Mouse (Mus musculus) thymus, adult 2 months (tissue): Measurements from ENCODE around the gene Btk. TPM values are rescaled to one million over a fixed set of nuclear protein-coding genes. Genes with fewer than 3 reads are reported as not detected.
A peak's percentile ranks its signal among the peaks of the same experiment; 100 is the strongest.

Experiments used
- DNase-seq: peaks from one replicate; pipeline ENCODE4 v3.0.0; 2021
- H3K27ac ChIP-seq: fragments of 200-500 bp; 2 replicates; pipeline ENCODE4 v1.5.1; 2012; ENCODE audit warnings: low read length, control low read depth; ENCODE audit not compliant: control insufficient read depth, insufficient read depth
- H3K27me3 ChIP-seq: fragments of 200-500 bp; 2 replicates; pipeline ENCODE4 v1.6.1; 2012; ENCODE audit warnings: mild to moderate bottlenecking, low read length, moderate library complexity, mixed read lengths; ENCODE audit not compliant: control insufficient read depth, insufficient read depth
- H3K36me3 ChIP-seq: fragments of 200-500 bp; 2 replicates; pipeline ENCODE4 v1.6.1; 2012; ENCODE audit warnings: mild to moderate bottlenecking, low read length, moderate library complexity; ENCODE audit not compliant: control insufficient read depth, insufficient read depth
- H3K4me1 ChIP-seq: fragments of 200-500 bp; replicated peaks from 2 replicates; pipeline ENCODE4 v1.6.1; 2012; ENCODE audit warnings: low read length; ENCODE audit not compliant: control insufficient read depth, insufficient read depth
- H3K4me3 ChIP-seq: fragments of 200-500 bp; 2 replicates; pipeline ENCODE4 v1.5.1; 2012; ENCODE audit warnings: mild to moderate bottlenecking, low read length, control low read depth, moderate library complexity; ENCODE audit not compliant: control insufficient read depth, insufficient read depth
- CTCF ChIP-seq: fragments of 200-500 bp; IDR thresholded peaks from 2 replicates; pipeline ENCODE4 v1.5.1; 2012; ENCODE audit warnings: mild to moderate bottlenecking, control low read depth, low read length, moderate library complexity, borderline replicate concordance; ENCODE audit not compliant: control insufficient read depth, poor library complexity, insufficient read depth; ENCODE audit errors: extremely low read depth
- POLR2A ChIP-seq: fragments of 200-500 bp; IDR thresholded peaks from 2 replicates; pipeline ENCODE4 v1.6.1; 2012; ENCODE audit warnings: mild to moderate bottlenecking, low read length, control low read depth, moderate library complexity; ENCODE audit not compliant: control insufficient read depth, poor library complexity, insufficient read depth; ENCODE audit errors: extremely low read depth
- WGBS: fragments of 180-500 bp; shearing (Covaris S2); methylation state at CpG from one replicate; pipeline ENCODE4 v1.1.7; 2018; 5-methylcytosine and 5-hydroxymethylcytosine counted together
- polyA plus RNA-seq: library from polyadenylated mRNA; depleted of rRNA; stranded (reverse); fragments of >200 nt; gene quantifications from 2 replicates; pipeline ENCODE4 v1.2.3, GENCODE M21; 2012

Gene Btk
- polyA plus RNA-seq, 1 experiment: 1.5 TPM

DNA sequence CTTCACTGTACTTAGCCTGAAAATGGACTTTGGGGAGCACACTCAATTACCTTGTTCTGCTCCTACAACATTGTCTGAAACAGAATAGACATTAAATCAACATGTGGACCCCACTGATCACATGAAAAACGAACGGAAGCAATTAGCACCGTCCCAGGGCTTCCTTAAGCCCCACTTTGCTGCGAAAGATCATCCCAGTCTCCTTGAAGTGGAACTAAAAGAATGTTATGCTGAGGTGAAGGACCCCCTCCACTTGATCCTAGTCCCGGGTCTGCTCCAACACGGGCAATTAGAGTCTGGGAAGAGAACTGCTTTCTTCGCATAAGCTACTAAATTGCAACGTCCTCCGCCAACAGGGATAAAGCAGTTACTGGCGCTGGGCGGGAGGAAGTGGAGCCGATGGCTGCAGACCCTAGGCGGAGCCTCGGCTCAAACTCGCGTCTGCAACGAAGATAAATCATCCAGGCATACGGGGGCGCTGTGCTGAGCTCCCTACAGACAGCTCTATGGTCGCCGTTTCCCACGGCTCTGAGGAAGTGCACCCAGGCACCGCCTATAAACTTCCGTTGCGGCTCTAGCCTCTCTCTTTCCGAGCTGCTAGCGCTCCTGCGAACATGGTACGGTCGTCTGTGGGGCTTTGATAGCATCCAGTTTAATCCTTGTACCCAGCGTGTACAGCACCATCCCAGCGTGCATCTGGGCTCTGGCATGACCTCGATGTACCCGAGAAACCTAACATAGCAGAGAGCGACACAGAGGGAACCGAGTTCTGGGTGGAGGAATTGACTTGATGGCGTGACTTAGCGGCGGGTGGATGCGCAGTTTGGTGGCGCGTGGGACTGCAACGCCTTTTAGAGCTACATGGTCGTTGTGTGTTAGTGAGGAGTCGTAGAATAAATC is 2.0 kb upstream of the Btk start, which contains the start of gene Rpl36a:
TSS of gene Rpl36a (plus strand) at position 552 of the 900 bp plus-strand sequence.
- H3K4me1 ChIP-seq: peaks cover 4% of the 10 kb centered on the region; the same call in 1 of the 2 replicates
- H3K27me3 ChIP-seq: no peaks in the 10 kb centered on the region
- peak within 1 kb of the TSS; percentile 77 for H3K4me3 ChIP-seq
- H3K27ac ChIP-seq: peak within 1 kb of the TSS; percentile 74
- H3K36me3 ChIP-seq: no peaks in the 10 kb centered on the region
- DNase-seq: peak; percentile 90
- TF ChIP-seq CTCF (no peak), POLR2A (peak; percentile 68; the same call in 1 of the 2 replicates)
- 4% methylated on average over 45 of the region's 45 CpGs for WGBS

GRCm38 (mm10) chrX:134582270-134582669 is 1.1 kb downstream of the Btk start:
- 0 out of 2 replicates have a peak overlapping the region, but pooled peaks have one; percentile 17 for H3K4me3 ChIP-seq
- H3K27me3 ChIP-seq: no peaks in the 10 kb centered on the region
- peaks cover 4% of the 10 kb centered on the region; the same call in 1 of the 2 replicates for H3K4me1 ChIP-seq
- no peak for DNase-seq
- no peak overlapping the region for H3K27ac ChIP-seq
- TF ChIP-seq CTCF (no peak), POLR2A (no peak)
- no peaks in the 10 kb centered on the region for H3K36me3 ChIP-seq
- 17% methylated on average over 11 of the region's 11 CpGs for WGBS

GRCm38 (mm10) chrX:134580528-134581305 is 2.7 kb downstream of the Btk start:
- WGBS: 85% methylated on average over 14 of the region's 14 CpGs
- DNase-seq: no peak
- no peaks in the 10 kb centered on the region for H3K36me3 ChIP-seq
- TF ChIP-seq POLR2A (no peak), CTCF (no peak)
- no peaks in the 10 kb centered on the region; the same call in 1 of the 2 replicates for H3K4me1 ChIP-seq
- H3K27me3 ChIP-seq: no peaks in the 10 kb centered on the region
- no peak overlapping the region for H3K27ac ChIP-seq
- H3K4me3 ChIP-seq: no peak overlapping the region

GRCm38 (mm10) chrX:134577896-134578295 is 5.5 kb downstream of the Btk start:
- Histone ChIP-seq H3K4me1 (no peaks in the 10 kb centered on the region; the same call in 1 of the 2 replicates), H3K27ac (no peak overlapping the region), H3K4me3 (no peak overlapping the region), H3K27me3 (no peaks in the 10 kb centered on the region), H3K36me3 (no peaks in the 10 kb centered on the region)
- TF ChIP-seq POLR2A (no peak), CTCF (no peak)
- DNase-seq: no peak
- 78% methylated on average over 4 of the region's 4 CpGs for WGBS

DNA sequence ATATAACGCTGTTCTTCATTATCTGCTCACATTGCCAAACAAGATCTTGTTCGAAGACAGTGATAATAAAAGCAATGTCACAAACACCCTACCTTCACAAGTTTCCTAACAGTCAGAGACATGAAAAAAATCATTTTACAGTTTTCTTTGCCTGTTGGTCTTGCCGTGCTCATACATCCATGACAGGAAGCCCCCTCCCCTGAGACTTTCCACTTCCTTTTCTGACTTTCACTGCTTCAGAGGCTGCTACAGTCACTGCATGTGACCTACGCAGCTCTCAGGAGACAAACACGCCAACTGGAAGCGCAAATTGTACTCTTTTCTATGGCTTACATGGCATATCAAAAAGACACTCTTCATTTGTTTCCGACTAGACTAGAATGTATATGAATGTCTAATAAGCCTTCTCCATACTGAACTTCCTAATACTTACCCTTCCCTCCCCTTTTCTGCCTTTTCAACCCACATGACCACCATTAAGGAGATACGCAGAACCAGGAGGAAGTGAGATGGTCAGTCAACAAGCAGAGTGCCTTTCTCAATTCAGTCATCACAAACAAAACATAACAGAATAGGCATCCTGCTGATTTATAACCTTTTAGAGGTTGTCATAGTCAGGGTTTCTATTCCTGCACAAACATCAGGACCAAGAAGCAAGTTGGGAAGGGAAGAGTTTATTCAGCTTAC is 16.7 kb downstream of the Btk start:
- no peaks in the 10 kb centered on the region for H3K4me1 ChIP-seq
- H3K36me3 ChIP-seq: no peaks in the 10 kb centered on the region
- peak; percentile 13 for DNase-seq
- H3K27ac ChIP-seq: no peak overlapping the region
- no peaks in the 10 kb centered on the region for H3K27me3 ChIP-seq
- no peak overlapping the region for H3K4me3 ChIP-seq
- no peak for TF ChIP-seq CTCF
- TF ChIP-seq POLR2A: no peak
- whole genome bisulfite sequencing: 68% methylated on average over 8 of the region's 8 CpGs

DNA sequence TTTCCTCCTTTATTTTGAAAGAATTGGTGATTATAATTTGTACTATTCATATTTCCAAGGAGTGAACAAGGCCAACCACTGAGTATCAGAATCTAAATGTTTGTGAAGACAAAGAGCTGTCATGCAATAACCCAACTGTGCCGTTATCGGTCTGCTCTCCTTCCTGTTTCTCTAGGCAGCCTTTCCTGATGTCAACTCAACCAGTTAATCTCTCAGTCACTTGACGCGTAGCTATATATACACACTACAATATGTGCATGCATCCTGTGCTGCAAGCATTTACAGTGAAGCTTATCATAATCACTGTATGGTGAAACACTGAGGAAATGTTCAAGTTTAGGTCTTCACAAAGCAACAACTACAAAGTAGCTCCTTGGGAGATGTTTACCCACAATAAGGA is 19.0 kb downstream of the Btk start:
- Histone ChIP-seq H3K36me3 (no peaks in the 10 kb centered on the region), H3K4me1 (no peaks in the 10 kb centered on the region), H3K27ac (no peak overlapping the region), H3K27me3 (no peaks in the 10 kb centered on the region), H3K4me3 (no peak overlapping the region)
- DNase-seq: no peak
- TF ChIP-seq CTCF (no peak), POLR2A (no peak)
- WGBS: 32% methylated on average over 4 of the region's 4 CpGs
